Mouse (Mus musculus) intestine, embryonic 14.5 days (tissue): ENCODE data around the gene Mrps30. TPM values are rescaled to one million over a fixed set of nuclear protein-coding genes. Genes with fewer than 3 reads are reported as not detected.
"Not testable (repeated sequence)": the region's sequence is repeated elsewhere in the genome, so short reads cannot be mapped to it uniquely, and the experiment has no call there.

ENCODE experiments used
- ATAC-seq: fragments of 200-750 bp; cut with Nextera tagmentation; replicated peaks from 2 replicates; pipeline ENCODE4 v1.8.0; 2017; ENCODE audit warnings: low read depth, moderate number of reproducible peaks, moderate TSS enrichment, moderate library complexity; ENCODE audit not compliant: low FRiP score, low TSS enrichment
- DNase-seq: peaks from one replicate; pipeline ENCODE4 v3.0.0-alpha.2; 2018; ENCODE audit warnings: low spot score
- H3K27ac ChIP-seq: fragments of 300-500 bp; sonication (generic); 2 replicates; pipeline ENCODE4 v1.5.1; 2014; ENCODE audit warnings: low read depth, mild to moderate bottlenecking, control low read depth
- H3K27me3 ChIP-seq: fragments of 300-500 bp; sonication (generic); replicated peaks from 2 replicates; pipeline ENCODE4 v1.6.1; 2014; ENCODE audit warnings: low read length, control low read depth; ENCODE audit not compliant: control insufficient read depth, insufficient read depth
- H3K36me3 ChIP-seq: fragments of 300-500 bp; sonication (generic); 2 replicates; pipeline ENCODE4 v1.6.1; 2014; ENCODE audit warnings: low read length, control low read depth; ENCODE audit not compliant: control insufficient read depth, insufficient read depth
- H3K4me1 ChIP-seq: fragments of 300-500 bp; sonication (generic); replicated peaks from 2 replicates; pipeline ENCODE4 v1.6.1; 2014; ENCODE audit warnings: low read length, control low read depth, mixed read lengths; ENCODE audit not compliant: control insufficient read depth, insufficient read depth
- H3K4me2 ChIP-seq: fragments of 300-500 bp; sonication (generic); 2 replicates; pipeline ENCODE4 v1.6.1; 2014; ENCODE audit warnings: low read length
- H3K4me3 ChIP-seq: fragments of 300-500 bp; sonication (generic); 2 replicates; pipeline ENCODE4 v1.5.1; 2014; ENCODE audit warnings: low read depth, low read length, control low read depth, mixed read lengths
- H3K9ac ChIP-seq: fragments of 300-500 bp; sonication (generic); 2 replicates; pipeline ENCODE4 v1.6.1; 2014; ENCODE audit warnings: mild to moderate bottlenecking, low read length
- H3K9me3 ChIP-seq: fragments of 300-500 bp; sonication (generic); 2 replicates; pipeline ENCODE4 v1.6.1; 2016; ENCODE audit warnings: low read length, control low read depth; ENCODE audit not compliant: control insufficient read depth
- WGBS: fragments of 180-500 bp; shearing (Covaris S2); extraction: QIAGEN DNeasy Blood & Tissue Kit; methylation state at CpG from one replicate; pipeline ENCODE4 v1.1.7; 2014; 5-methylcytosine and 5-hydroxymethylcytosine counted together
- polyA plus RNA-seq: library from polyadenylated mRNA; unstranded; fragments of >200 nt; fragmentation: Nextera tagmentation; extraction: Ambion mirVana; gene quantifications from 2 replicates; pipeline ENCODE4 v1.2.1, GENCODE M21; 2014

The Mrps30 gene
- polyA plus RNA-seq, 1 experiment from 2014 or later = 37.2 TPM

DNA sequence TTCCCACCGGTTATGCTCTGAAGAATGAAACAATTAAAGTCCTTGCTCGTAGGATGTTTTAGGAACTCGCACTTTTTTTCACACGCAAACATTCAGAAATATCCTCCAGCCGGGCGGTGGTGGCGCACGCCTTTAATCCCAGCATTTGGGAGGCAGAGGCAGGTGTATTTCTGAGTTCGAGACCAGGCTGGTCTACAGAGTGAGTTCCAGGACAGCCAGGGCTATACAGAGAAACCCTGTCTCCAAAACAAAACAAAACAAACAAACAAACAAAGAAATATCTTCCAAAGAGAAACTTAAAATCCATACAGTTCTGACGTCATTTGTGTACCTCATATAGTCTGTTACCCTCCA lies 373 bp upstream of the Mrps30 start:
- not testable (repeated sequence) for H3K27me3 ChIP-seq, H3K9me3 ChIP-seq, DNase-seq, H3K27ac ChIP-seq, H3K4me1 ChIP-seq, H3K9ac ChIP-seq
- H3K36me3 ChIP-seq = peaks cover 27% of the 10 kb centered on the region
- peak overlapping the region; percentile 45 for H3K4me2 ChIP-seq
- 10% methylated on average over 10 of the region's 10 CpGs for WGBS
- peak; percentile 34; the same call in 1 of the 2 replicates for ATAC-seq
- H3K4me3 ChIP-seq = peak overlapping the region; percentile 98

- Histone ChIP-seq H3K4me1 (0 out of 2 replicates have a peak, but pooled peaks cover under 1% of the 10 kb centered on the region), H3K4me3 (no peak overlapping the region), H3K27me3 (no peaks in the 10 kb centered on the region), H3K36me3 (peaks cover 75% of the 10 kb centered on the region), H3K4me2 (no peak overlapping the region), H3K9ac (no peak overlapping the region), H3K27ac (no peak overlapping the region), H3K9me3 (no peaks in the 10 kb centered on the region)
- DNase-seq = no peak
- no peak for ATAC-seq
- WGBS = 47% methylated on average over 10 of the region's 10 CpGs
Observed at GRCm38 (mm10) chr13:118380381-118380780, 6.7 kb downstream of the Mrps30 start.

DNA sequence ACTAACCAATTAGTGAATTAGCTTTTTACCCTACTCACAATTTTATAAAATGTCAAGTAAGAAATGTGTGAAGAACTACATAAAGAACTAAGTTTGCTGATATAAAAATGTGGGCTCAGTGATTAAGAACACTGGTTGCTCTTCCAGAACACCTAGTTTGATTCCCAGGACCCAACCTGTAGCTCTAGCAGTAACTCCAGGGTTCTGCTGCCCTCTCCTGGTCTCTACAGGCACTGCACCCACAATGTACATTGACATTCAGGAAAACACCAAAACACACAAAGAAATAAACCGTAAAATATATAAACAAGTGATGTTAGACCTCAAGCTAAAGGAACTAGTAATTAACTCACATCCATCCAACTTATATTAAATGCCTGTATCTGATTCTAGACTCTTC lies 7.9 kb downstream of the Mrps30 start:
- WGBS = 59% methylated on average over 1 of the region's 1 CpGs
- Histone ChIP-seq H3K27me3 (no peaks in the 10 kb centered on the region), H3K4me3 (no peak overlapping the region), H3K27ac (no peak overlapping the region), H3K36me3 (peaks cover 68% of the 10 kb centered on the region), H3K9ac (no peak overlapping the region), H3K4me2 (no peak overlapping the region), H3K9me3 (no peaks in the 10 kb centered on the region), H3K4me1 (no peaks in the 10 kb centered on the region)
- ATAC-seq (no peak), DNase-seq (peak; percentile 66)

DNA sequence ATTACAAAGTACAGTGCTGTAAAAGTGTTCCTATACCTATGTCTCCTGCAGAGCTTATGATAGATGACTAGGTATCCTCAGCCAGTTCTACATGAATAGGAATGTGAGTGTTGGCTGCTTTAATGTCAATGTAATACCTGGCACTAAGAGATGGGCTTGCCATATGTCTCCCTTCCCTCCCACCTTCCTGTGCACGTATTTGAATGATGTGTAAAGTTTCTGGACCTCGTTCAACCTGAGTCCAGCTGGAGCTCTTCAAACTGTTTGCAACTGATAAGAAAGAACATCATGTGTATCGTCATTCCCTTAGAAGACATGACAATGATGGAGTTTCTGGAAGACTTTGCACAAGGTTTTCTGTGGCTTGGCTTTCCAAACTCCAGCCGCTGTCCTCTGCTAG lies 14.2 kb downstream of the Mrps30 start:
- no peaks in the 10 kb centered on the region for H3K9me3 ChIP-seq
- H3K4me2 ChIP-seq = no peak overlapping the region
- H3K9ac ChIP-seq = no peak overlapping the region
- ATAC-seq (no peak), DNase-seq (no peak)
- H3K27me3 ChIP-seq = no peaks in the 10 kb centered on the region
- no peaks in the 10 kb centered on the region for H3K4me1 ChIP-seq
- H3K27ac ChIP-seq = no peak overlapping the region
- H3K4me3 ChIP-seq = no peak overlapping the region
- H3K36me3 ChIP-seq = peaks cover 15% of the 10 kb centered on the region
- WGBS = 64% methylated on average over 4 of the region's 4 CpGs

DNA sequence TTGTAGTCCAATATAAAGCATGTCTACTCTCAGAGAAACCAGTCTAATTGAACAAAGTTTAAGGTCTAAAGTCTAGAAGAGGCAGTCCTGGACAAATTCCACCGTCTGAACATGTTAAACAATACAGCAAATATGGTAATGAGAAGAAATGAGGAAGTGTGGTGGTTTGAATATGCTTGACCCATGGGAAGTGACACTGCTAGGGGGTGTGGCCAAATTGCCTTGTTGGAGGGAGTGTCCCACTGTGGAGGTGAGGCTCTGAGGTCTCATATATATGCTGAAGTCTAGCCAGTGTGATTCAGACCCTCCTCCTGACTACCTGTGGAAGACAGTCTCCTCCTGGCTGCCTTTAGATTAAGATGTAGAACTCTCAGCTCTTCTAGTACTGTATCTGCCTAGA lies 21.3 kb downstream of the Mrps30 start:
- no peaks in the 10 kb centered on the region for H3K36me3 ChIP-seq
- ATAC-seq (no peak), DNase-seq (no peak)
- no peak overlapping the region for H3K4me3 ChIP-seq
- no peaks in the 10 kb centered on the region for H3K27me3 ChIP-seq
- no peak overlapping the region for H3K4me2 ChIP-seq
- H3K4me1 ChIP-seq = no peaks in the 10 kb centered on the region
- WGBS = 63% methylated on average over 1 of the region's 1 CpGs
- no peaks in the 10 kb centered on the region for H3K9me3 ChIP-seq
- no peak overlapping the region for H3K27ac ChIP-seq
- no peak overlapping the region for H3K9ac ChIP-seq

GRCm38 (mm10) chr13:118363342-118363741 lies 23.7 kb downstream of the Mrps30 start:
- ATAC-seq (no peak), DNase-seq (no peak)
- no peak overlapping the region for H3K9ac ChIP-seq
- H3K9me3 ChIP-seq = no peaks in the 10 kb centered on the region
- H3K27ac ChIP-seq = no peak overlapping the region
- no peaks in the 10 kb centered on the region for H3K4me1 ChIP-seq
- no peak overlapping the region for H3K4me2 ChIP-seq
- H3K36me3 ChIP-seq = no peaks in the 10 kb centered on the region
- no peak overlapping the region for H3K4me3 ChIP-seq
- no peaks in the 10 kb centered on the region for H3K27me3 ChIP-seq
- 84% methylated on average over 6 of the region's 6 CpGs for WGBS

DNA sequence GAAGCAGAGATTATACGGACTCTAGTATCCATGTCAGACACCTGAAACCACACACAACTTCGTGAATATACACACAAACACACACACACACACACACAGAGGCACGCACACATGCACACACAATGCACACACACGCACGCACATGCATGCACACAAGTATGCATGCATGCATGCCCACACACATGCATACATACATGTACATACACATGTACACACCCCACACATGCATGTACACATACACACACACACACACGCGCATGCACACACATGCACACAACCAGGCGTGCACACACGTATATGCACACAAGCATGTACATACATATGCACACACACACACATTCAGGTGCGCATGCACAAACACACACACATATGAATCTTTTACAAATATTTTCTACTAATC lies 36.2 kb downstream of the Mrps30 start:
- no peaks in the 10 kb centered on the region for H3K27me3 ChIP-seq
- H3K4me1 ChIP-seq = no peaks in the 10 kb centered on the region
- H3K4me3 ChIP-seq = no peak overlapping the region
- no peak overlapping the region for H3K27ac ChIP-seq
- H3K9me3 ChIP-seq = no peaks in the 10 kb centered on the region
- no peak overlapping the region for H3K9ac ChIP-seq
- ATAC-seq (no peak), DNase-seq (no peak)
- H3K4me2 ChIP-seq = no peak overlapping the region
- H3K36me3 ChIP-seq = no peaks in the 10 kb centered on the region
- WGBS = 88% methylated on average over 10 of the region's 10 CpGs

DNA sequence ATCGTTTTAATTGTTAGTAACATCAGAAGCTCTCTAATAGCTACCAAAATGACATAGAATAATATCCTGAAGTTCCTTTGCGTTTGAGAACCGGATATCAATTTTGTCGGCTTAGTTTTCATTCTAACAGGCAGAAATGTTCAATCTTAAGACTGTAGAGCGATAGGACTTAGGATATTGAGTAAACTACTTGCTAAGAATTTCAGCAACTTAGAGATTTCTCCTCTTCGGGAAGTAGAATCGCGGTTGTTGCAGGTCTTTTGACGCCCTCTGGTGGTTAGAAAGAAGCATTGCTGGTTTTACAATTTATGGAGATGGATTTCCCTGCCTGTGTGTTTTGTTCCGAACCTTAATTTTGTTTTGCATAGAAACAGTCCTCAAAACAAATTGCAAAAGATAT lies 36.8 kb downstream of the Mrps30 start:
- Histone ChIP-seq H3K27me3 (no peaks in the 10 kb centered on the region), H3K36me3 (no peaks in the 10 kb centered on the region), H3K9ac (no peak overlapping the region), H3K4me3 (no peak overlapping the region), H3K4me1 (no peaks in the 10 kb centered on the region), H3K9me3 (no peaks in the 10 kb centered on the region), H3K4me2 (no peak overlapping the region), H3K27ac (no peak overlapping the region)
- ATAC-seq = no peak
- DNase-seq = no peak
- WGBS = 20% methylated on average over 10 of the region's 10 CpGs
